Mouse (Mus musculus) C2C12 (cell line): Measurements from ENCODE around the gene Pin1rt1.

Source experiments
- CEBPB ChIP-seq: IDR thresholded peaks from one replicate; pipeline ENCODE4 v1.6.1; 2011; ENCODE audit warnings: low read depth, mild to moderate bottlenecking, control low read depth, moderate library complexity
- CTCF ChIP-seq: IDR thresholded peaks from one replicate; pipeline ENCODE4 v1.5.1; 2011; ENCODE audit not compliant: control insufficient read depth, insufficient read depth, insufficient read length
- FOSL1 ChIP-seq: IDR thresholded peaks from one replicate; pipeline ENCODE4 v1.8.0; 2011; ENCODE audit warnings: mild to moderate bottlenecking, low read length; ENCODE audit not compliant: poor library complexity, insufficient read depth, severe bottlenecking
- MAX ChIP-seq: IDR thresholded peaks from one replicate; pipeline ENCODE4 v1.6.1; 2011; ENCODE audit warnings: mild to moderate bottlenecking, control low read depth
- MYOD1 ChIP-seq: IDR thresholded peaks from one replicate; pipeline ENCODE4 v1.6.1; 2011; ENCODE audit warnings: low read depth; ENCODE audit not compliant: control insufficient read depth, insufficient read length
- USF1 ChIP-seq: IDR thresholded peaks from one replicate; pipeline ENCODE4 v1.6.1; 2011; ENCODE audit warnings: low read depth, mild to moderate bottlenecking, control low read depth, moderate library complexity

- TF ChIP-seq CTCF (no peak), CEBPB (no peak), USF1 (no peak), MAX (no peak), FOSL1 (no peak), MYOD1 (no peak)
Observed at GRCm38 (mm10) chr2:104690720-104691119, 25.5 kb downstream of the Pin1rt1 start.
